Mouse (Mus musculus) right cerebral cortex, adult 2 months (tissue): Measurements from ENCODE around the gene Gm20388.
A peak's percentile ranks its signal among the peaks of the same experiment; 100 is the strongest.

Experiments
- DNase-seq, 2 experiments: peaks; one replicate each; pipeline ENCODE4 v3.0.0; 2021 to 2022; ENCODE audit warnings: low spot score in 2 of 2

Gm20388 gene

GRCm38 (mm10) chr8:123766516-123766915 is 3855.9 kb downstream of the Gm20388 start:
- no peak for DNase-seq

DNA sequence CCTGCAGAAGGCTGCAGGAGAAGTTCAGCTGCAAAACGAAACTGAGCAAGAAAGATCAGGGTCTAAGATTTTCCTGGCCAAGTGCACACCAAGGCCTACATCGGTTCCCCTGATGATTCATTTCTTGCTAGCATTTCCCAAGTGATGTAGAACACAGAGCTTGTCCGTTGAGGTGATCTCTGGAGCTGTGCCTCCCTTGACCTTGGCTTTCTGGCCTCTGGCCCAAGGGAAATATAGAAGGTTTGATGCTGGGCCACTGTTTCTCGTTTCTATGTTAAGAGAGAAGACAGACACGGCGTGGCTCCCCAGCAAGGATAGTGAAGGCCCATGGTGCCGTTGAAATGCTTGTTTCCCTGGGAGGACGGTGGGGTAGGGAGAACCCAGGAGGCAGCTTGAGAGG is 3857.2 kb downstream of the Gm20388 start:
- DNase-seq = no peak

DNA sequence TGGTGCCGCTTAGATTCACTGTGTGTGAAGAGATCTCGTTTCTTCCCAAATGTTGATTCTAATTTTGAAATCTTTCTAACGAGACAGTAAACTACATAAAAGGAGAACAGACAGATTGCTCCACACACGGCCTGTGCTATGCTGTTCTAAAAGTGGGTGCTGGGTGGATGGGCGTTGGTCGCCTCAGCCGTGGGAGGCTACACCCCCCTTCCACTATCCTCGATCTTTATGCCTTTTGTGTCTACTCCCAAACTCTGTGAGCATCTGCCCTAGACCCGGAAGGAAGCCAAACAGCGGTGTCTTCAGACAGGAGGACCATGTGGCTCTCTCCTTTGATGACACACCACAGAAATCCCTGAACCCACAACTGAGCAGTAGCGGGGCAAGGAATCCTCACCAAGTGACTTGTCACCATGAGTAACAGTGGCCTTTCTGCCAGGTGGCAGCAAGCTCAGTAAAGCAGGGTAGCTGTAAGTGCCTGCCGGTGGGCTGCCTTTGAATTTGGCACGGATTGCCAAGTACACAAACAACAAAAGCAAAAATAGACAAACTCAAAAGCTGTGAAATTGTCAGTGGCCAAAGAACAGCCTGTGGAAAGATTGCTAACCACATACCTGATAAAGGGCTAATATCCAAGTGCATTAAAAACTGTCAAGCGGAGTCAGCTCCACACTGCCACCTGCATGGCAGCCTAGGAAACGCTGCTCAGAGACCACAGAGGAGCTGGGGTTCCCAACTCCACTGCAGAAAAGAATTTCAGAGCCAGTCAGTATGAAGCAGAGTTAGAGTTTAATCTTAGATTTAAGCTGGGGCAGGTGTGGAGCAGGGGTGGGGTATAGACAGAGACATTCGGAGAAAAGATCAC is 3858.1 kb downstream of the Gm20388 start:
- peak; percentile 71 to 72 for DNase-seq

- DNase-seq = no peak
Measured at GRCm38 (mm10) chr8:123773468-123773867, 3862.8 kb downstream of the Gm20388 start.

GRCm38 (mm10) chr8:123774491-123774890 is 3863.8 kb downstream of the Gm20388 start:
- DNase-seq = no peak

- DNase-seq = no peak
Measured at GRCm38 (mm10) chr8:123777319-123777718, 3866.7 kb downstream of the Gm20388 start.

GRCm38 (mm10) chr8:123780471-123780870 is 3869.8 kb downstream of the Gm20388 start:
- no peak for DNase-seq

DNA sequence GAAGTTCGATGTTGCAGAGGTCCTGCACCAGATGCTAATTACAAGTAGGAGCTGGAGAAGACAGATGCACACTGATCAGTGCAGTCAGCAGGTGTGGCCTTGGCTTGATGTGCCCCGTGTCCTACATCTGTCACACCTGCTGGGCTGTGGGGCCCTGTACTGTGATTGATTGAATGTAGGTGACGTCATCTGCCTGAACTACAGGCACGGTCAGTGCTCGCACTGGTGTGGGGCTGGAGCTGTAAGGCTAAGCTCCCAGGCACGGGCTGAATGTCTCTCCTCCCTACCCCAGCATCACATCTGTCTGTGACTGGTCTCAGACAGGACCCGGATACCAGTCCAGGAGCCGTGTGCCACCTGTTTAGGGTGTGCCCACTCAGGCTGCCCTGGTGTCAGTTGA is 3870.6 kb downstream of the Gm20388 start:
- no peak for DNase-seq

- peak; percentile 87 to 88 for DNase-seq
Measured at GRCm38 (mm10) chr8:123783525-123784249, 3873.0 kb downstream of the Gm20388 start.

DNA sequence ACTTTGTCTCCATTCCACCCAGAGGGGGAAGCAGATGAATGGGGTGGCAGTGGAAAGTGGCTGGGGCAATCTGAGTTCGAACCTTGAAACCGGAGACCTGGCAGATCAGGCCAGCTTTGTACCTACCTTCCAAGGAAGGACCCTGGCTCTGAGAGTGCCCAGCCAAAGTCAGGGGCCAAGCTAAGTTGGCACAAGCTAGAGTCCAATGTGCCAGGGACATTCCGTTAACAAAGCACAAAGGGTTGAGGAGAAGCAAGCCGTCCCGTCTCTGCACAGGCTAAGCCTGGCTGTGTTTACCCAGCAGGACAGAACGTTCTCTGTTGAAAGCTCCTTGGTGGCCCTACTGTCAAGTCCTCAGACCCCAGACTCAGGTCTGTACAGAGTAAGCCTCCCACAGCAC is 3875.5 kb downstream of the Gm20388 start:
- DNase-seq = peak in 1 of 2 experiments; percentile 42

DNA sequence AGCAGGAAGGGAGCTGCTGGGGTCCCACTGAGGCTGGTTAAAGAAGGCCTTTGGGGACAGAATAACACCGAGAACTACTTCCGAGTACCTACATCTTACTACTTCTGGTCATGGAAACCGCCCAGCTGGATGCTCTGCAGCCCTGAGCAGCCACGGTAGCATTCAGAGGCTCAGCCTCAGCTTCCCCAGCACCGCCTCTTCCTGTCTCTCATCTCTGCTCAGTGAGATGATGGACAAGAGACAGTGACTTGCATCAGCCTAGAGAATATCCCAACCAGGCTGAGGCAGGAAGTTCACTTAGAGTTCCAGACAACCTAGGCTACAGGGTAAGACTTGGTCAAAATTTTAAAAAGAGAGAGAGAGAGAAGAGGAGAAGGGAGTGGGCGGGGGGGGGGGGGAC is 3876.0 kb downstream of the Gm20388 start:
- DNase-seq = no peak

- no peak for DNase-seq
Measured at GRCm38 (mm10) chr8:123787254-123787897, 3876.7 kb downstream of the Gm20388 start.

DNA sequence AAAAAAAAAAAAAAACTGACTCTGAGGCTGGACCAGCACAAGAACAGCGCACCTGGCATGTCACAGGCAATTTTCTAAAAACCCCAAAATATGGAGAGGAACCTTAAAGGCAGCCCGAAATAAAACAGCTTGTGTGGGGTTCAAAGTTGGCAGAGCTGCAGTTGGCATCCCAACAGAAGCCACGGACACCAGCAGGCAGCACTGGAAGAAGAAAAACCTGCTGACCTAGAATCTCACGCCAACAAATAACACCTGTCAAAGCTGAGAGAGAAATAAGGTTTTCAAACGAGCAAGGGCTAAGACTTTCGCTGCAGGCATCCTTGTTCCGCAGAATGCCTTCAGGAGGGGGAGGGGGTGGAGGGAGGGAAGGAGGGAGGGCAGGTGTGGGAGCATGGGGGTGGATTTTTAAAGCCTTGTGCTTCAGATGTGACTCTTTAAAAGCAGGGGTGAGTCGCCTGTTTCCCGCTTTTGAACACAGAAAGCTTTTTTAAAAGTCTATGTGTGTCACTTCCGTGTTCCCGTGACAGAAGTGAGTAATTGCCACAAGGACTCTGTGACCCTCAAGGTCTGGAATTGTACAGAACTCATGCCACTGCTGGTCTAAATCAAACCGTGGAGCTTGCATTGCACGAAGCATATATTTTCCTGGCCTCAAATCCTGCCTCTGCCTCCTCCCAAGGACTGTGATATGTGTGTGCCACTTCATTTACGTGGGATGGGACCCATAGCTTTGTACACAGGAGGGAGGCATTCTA is 3878.0 kb downstream of the Gm20388 start:
- DNase-seq = no peak

DNA sequence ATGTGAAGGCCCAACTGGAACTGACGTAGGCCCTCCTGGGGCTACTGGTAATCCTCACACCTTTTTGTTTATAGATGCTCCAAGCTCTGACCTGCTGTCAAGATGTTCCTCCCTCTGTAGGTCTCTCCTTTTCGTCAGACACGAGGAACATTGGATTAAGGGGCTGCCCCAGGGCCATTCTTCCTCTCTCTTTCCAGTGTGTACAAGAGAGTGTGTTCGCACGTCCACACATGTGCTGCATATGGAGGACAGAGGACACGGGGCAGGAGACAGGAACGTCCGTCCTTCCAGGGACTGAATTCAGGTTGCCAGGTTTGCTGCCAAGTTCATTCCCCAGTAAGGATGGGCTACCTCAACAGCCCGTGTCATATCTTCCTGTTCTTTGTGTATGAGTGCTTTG is 3878.8 kb downstream of the Gm20388 start:
- DNase-seq = no peak

DNA sequence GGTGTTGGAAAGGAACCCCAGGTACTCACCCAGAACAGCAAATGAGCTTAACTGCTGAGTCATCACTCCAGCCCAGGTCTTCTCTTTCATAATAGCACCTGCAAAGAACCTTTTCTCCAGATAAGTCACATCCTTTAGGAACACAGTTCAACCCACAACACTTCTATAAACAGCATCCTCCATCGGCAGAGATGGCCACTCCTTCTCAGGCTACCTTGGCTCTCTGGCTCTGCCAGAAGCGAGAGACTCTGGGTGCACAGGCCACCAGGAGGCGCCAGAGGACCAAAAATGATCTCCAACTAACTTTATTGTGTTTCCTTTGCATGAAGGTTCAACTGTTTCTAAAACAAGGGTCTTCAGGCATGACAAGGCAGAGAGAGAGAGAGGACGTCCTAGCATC is 3879.3 kb downstream of the Gm20388 start:
- peak; percentile 94 to 96 for DNase-seq

GRCm38 (mm10) chr8:123791101-123791844 is 3880.6 kb downstream of the Gm20388 start:
- no peak for DNase-seq

- no peak for DNase-seq
Measured at GRCm38 (mm10) chr8:123791845-123792225, 3881.2 kb downstream of the Gm20388 start.

GRCm38 (mm10) chr8:123793900-123794299 is 3883.3 kb downstream of the Gm20388 start:
- no peak for DNase-seq

DNA sequence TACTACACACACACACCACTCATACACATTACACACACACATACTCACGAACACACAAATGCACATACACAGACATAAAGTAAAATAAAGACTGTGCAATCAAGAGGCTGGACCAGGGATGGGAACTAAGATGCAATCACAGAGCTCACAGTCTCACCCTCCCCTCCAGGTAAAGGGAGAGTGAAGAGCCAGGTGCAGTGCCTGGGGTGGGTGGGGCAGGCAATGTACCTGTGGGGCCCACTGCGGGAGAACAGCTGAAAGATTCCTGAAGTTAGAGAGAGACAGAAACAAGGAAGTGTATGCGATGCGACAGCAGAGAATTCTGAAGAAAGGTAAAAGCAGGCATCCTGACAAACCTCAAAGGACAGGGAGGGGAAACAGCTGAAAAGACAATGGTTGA is 3884.1 kb downstream of the Gm20388 start:
- no peak for DNase-seq

- DNase-seq = no peak
Measured at GRCm38 (mm10) chr8:123796758-123797157, 3886.1 kb downstream of the Gm20388 start.

DNA sequence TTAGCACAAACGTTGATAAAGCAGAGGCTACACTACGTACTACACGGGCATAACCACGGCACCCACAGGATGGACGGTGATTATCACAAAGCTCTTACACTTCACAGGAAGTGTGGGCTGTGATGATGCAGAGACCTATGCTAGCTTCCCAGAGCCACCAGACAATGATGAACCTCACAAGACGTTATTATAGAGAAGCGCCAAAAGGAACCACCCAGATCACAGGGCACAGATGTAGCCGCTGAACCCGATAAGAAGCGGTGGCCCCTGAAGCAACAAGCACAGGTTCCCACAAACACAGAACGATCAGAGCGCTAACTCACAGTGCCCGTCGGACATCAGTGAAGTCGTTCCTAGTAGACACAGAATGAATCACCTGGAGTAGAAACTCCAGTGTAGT is 3887.3 kb downstream of the Gm20388 start:
- DNase-seq = no peak
